Mouse (Mus musculus): ENCODE data around the gene Gba. TPM values are rescaled to one million over a fixed set of nuclear protein-coding genes. Genes with fewer than 3 reads are reported as not detected.

Gene Gba
- polyA plus RNA-seq, 1 experiment, result 8.5 TPM

DNA sequence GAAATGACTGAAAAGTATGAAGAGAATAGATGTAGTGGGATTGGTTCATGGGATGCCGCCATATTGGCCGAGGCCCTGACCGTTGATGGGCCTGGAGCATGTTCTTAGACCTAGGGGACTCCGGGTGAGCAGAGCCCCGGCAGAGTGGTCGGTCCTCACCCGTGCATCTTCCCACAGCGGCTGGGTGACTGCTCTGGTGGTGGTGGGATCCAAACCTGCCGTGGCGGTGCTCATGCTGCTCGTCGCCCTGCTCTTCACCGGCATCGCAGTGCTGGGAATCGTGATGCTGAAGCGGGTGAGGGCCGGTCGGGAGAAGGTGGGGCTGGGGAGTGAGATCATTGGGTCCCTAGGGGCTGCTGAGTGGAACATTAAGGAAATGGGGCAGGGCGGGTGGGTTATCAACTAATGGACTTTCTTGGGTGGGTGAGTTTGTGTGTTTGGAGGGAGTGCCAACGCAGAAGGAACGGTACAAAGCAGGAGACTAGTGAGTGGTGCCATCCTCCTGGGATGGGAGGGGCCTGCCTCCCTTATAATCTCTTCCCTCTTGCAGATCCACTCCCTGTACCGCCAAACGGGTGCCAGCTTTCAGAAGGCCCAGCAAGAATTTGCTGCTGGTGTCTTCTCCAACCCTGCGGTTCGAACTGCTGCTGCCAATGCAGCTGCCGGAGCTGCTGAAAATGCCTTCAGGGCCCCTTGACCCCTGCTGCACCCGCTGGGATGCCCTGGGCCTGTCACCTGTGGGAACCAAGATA is 20.8 kb upstream of the Gba start:
- Histone ChIP-seq H3K27me3 (replicated peaks) (no peaks in the 10 kb centered on the region), H3K4me3 (replicated peaks) (peak overlapping the region; percentile 28), H3K9me3 (no peaks in the 10 kb centered on the region), H3K36me3 (replicated peaks; ENCODE audit: low read length) (peaks cover 64% of the 10 kb centered on the region), H3K4me1 (peaks cover 69% of the 10 kb centered on the region)
- no peak for TF ChIP-seq FLI1 (IDR thresholded peaks at IDR 0.05; ENCODE audit: low read length)

DNA sequence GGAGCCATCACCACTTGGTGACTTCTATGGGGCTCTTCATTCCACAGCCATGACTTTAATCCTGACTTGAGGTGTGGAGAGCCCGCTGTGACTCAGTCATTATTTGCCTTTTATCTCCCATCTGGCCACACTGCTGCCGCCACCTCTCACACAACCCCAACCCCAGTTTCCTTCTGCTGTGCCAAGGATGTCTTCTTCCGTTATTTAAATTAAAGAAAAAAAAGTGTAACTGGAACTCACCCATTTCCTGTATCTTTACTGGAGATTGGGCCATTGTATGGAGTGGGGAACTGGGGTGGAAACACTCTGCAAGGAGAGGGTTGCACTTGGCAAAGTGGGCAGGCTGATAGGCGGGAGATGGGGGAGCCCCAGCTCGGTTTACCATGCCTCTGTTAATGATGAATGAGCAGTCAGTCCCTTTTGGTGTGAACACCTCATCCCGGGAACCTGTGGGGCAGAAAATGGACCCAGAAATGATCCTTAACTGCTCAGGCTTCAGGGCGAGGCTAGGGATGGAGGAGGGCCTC is 20.1 kb upstream of the Gba start:
- no peaks in the 10 kb centered on the region for H3K9me3 ChIP-seq
- no peaks in the 10 kb centered on the region for H3K27me3 ChIP-seq (replicated peaks)
- H3K4me1 ChIP-seq, result peaks cover 74% of the 10 kb centered on the region
- peaks cover 71% of the 10 kb centered on the region for H3K36me3 ChIP-seq (replicated peaks; ENCODE audit: low read length)
- H3K4me3 ChIP-seq (replicated peaks), result peak overlapping the region; percentile 93
- no peak for TF ChIP-seq FLI1 (IDR thresholded peaks at IDR 0.05; ENCODE audit: low read length)
- TF ChIP-seq GATA1 (IDR thresholded peaks at IDR 0.05; ENCODE audit: borderline replicate concordance, low read length), result no peak

DNA sequence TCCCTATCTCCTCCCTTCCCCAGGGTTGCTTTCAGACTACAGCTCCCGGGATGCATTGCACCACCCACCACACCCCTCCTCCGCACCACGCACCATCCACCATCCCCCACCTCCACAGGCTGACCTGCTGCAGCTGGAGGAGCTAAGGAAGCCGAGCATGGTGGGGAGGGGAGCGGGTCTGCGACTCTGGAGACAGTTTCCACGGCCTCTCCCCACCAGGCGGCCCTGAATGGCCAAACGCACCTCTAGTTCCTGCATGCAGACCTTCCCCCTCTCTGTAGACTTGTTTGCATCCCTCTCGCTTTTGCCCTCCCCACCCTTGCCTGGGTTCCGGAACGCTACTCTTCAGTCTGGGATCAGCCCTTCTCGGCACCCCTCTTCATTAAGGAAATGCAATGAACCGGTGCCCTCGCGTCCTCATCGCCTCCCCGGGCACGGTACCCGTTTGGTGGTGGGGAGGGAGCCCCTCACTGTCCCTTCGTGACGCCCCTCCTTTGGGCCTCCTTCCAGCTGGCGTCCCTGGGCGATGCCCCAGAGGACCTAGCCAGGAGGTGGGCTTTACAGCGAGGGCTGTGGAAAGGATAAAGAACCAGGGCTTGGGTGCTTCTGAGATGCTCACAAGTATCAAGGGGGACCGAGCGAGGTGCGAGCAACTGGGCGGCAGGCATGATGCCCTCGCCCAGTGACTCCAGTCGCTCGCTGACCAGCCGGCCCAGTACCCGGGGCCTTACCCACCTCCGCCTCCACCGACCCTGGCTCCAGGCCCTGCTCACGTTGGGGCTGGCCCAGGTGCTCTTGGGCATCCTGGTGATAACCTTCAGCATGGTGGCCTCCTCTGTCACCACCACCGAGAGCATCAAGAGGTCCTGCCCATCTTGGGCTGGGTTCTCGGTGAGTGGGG is 19.4 kb upstream of the Gba start, which contains the start of gene Fam189b:
Gene Fam189b, plus strand, starts transcription at position 86 of the 901 bp plus-strand sequence.
- Histone ChIP-seq H3K4me3 (replicated peaks) (peak within 1 kb of the TSS; percentile 93), H3K4me1 (peaks cover 75% of the 10 kb centered on the region), H3K36me3 (replicated peaks; ENCODE audit: low read length) (peaks cover 78% of the 10 kb centered on the region), H3K27me3 (replicated peaks) (no peaks in the 10 kb centered on the region), H3K9me3 (no peaks in the 10 kb centered on the region)
- TF ChIP-seq GATA1 (IDR thresholded peaks at IDR 0.05; ENCODE audit: borderline replicate concordance, low read length), result no peak
- TF ChIP-seq FLI1 (IDR thresholded peaks at IDR 0.05; ENCODE audit: low read length), result no peak

DNA sequence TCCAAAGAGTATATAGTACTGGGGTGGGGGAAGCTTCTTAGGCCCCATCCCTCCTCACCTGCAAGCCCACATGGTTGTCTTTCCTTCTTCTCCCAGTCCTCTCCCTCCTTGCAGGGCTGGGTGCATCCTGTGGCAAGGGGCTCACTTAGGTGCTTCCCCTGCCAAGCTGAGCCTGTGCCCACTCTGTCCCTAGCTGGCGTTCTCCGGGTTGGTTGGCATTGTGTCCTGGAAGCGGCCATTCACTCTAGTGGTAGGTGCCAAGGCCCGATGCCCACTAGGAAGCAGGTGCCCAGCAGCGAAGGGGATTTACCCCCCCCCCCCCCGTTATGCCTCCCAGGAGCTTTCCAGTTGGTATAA is 18.8 kb upstream of the Gba start:
- peaks cover 74% of the 10 kb centered on the region for H3K4me1 ChIP-seq
- peaks cover 81% of the 10 kb centered on the region for H3K36me3 ChIP-seq (replicated peaks; ENCODE audit: low read length)
- H3K4me3 ChIP-seq (replicated peaks), result peak overlapping the region; percentile 93
- H3K27me3 ChIP-seq (replicated peaks), result no peaks in the 10 kb centered on the region
- TF ChIP-seq FLI1 (IDR thresholded peaks at IDR 0.05; ENCODE audit: low read length), result no peak
- no peak for TF ChIP-seq GATA1 (IDR thresholded peaks at IDR 0.05; ENCODE audit: borderline replicate concordance, low read length)
- no peaks in the 10 kb centered on the region for H3K9me3 ChIP-seq

DNA sequence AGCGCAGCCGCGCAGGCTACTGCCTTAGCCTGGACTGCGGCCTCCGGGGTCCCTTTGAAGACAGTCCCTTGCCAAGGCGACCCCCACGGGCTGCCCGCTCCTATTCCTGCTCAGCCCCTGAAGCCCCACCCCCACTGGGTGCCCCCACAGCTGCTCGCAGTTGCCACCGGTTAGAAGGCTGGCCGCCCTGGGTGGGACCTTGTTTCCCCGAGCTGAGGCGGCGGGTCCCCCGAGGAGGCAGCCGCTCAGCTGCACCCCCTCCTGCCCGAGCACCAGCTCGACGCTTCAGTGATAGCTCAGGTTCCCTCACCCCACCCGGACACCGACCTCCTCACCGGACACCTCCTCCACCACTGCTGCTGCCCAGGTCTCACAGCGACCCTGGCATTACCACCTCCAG is 15.5 kb upstream of the Gba start:
- no peaks in the 10 kb centered on the region for H3K27me3 ChIP-seq (replicated peaks)
- no peak for TF ChIP-seq FLI1 (IDR thresholded peaks at IDR 0.05; ENCODE audit: low read length)
- TF ChIP-seq GATA1 (IDR thresholded peaks at IDR 0.05; ENCODE audit: borderline replicate concordance, low read length), result no peak
- H3K4me3 ChIP-seq (replicated peaks), result peak overlapping the region; percentile 50
- H3K9me3 ChIP-seq, result no peaks in the 10 kb centered on the region
- H3K4me1 ChIP-seq, result peaks cover 78% of the 10 kb centered on the region
- H3K36me3 ChIP-seq (replicated peaks; ENCODE audit: low read length), result peaks cover 48% of the 10 kb centered on the region

GRCm38 (mm10) chr3:89187690-89188477 is 14.8 kb upstream of the Gba start:
- H3K4me1 ChIP-seq, result peaks cover 71% of the 10 kb centered on the region
- H3K4me3 ChIP-seq (replicated peaks), result peak overlapping the region; percentile 8
- H3K36me3 ChIP-seq (replicated peaks; ENCODE audit: low read length), result peaks cover 41% of the 10 kb centered on the region
- H3K9me3 ChIP-seq, result no peaks in the 10 kb centered on the region
- H3K27me3 ChIP-seq (replicated peaks), result no peaks in the 10 kb centered on the region
- TF ChIP-seq FLI1 (IDR thresholded peaks at IDR 0.05; ENCODE audit: low read length) (no peak), GATA1 (IDR thresholded peaks at IDR 0.05; ENCODE audit: borderline replicate concordance, low read length) (no peak)

- H3K36me3 ChIP-seq (replicated peaks; ENCODE audit: low read length), result peaks cover 35% of the 10 kb centered on the region
- H3K4me3 ChIP-seq (replicated peaks), result no peak overlapping the region
- H3K4me1 ChIP-seq, result peaks cover 66% of the 10 kb centered on the region
Measured at GRCm38 (mm10) chr3:89188478-89188875, 14.3 kb upstream of the Gba start.

GRCm38 (mm10) chr3:89190436-89190835 is 12.3 kb upstream of the Gba start:
- TF ChIP-seq GATA1 (IDR thresholded peaks at IDR 0.05; ENCODE audit: borderline replicate concordance, low read length) (no peak), FLI1 (IDR thresholded peaks at IDR 0.05; ENCODE audit: low read length) (no peak)
- H3K27me3 ChIP-seq (replicated peaks), result no peaks in the 10 kb centered on the region
- peaks cover 29% of the 10 kb centered on the region for H3K36me3 ChIP-seq (replicated peaks; ENCODE audit: low read length)
- peaks cover 53% of the 10 kb centered on the region for H3K4me1 ChIP-seq
- H3K9me3 ChIP-seq, result no peaks in the 10 kb centered on the region
- H3K4me3 ChIP-seq (replicated peaks), result no peak overlapping the region

More at GRCm38 (mm10) chr3:89188478-89188875, 14.3 kb upstream of the Gba start:
- TF ChIP-seq GATA1 (IDR thresholded peaks at IDR 0.05; ENCODE audit: borderline replicate concordance, low read length), result no peak
- TF ChIP-seq FLI1 (IDR thresholded peaks at IDR 0.05; ENCODE audit: low read length), result no peak
- no peaks in the 10 kb centered on the region for H3K9me3 ChIP-seq
- H3K27me3 ChIP-seq (replicated peaks), result no peaks in the 10 kb centered on the region

GRCm38 (mm10) chr3:89193351-89193750 is 9.4 kb upstream of the Gba start:
- H3K9me3 ChIP-seq, result no peaks in the 10 kb centered on the region
- H3K4me1 ChIP-seq, result peaks cover 42% of the 10 kb centered on the region
- H3K27me3 ChIP-seq (replicated peaks), result peaks cover 2% of the 10 kb centered on the region
- no peak overlapping the region for H3K4me3 ChIP-seq (replicated peaks)
- peaks cover 6% of the 10 kb centered on the region for H3K36me3 ChIP-seq (replicated peaks; ENCODE audit: low read length)
- TF ChIP-seq FLI1 (IDR thresholded peaks at IDR 0.05; ENCODE audit: low read length) (no peak), GATA1 (IDR thresholded peaks at IDR 0.05; ENCODE audit: borderline replicate concordance, low read length) (no peak)
